Mouse (Mus musculus) kidney, postnatal 14 days (tissue): ENCODE measurements around the gene Gm49336.

Experiments used
- DNase-seq: peaks from one replicate; pipeline ENCODE4 v3.0.0; 2022; ENCODE audit warnings: mixed read lengths

Gm49336 gene

DNA sequence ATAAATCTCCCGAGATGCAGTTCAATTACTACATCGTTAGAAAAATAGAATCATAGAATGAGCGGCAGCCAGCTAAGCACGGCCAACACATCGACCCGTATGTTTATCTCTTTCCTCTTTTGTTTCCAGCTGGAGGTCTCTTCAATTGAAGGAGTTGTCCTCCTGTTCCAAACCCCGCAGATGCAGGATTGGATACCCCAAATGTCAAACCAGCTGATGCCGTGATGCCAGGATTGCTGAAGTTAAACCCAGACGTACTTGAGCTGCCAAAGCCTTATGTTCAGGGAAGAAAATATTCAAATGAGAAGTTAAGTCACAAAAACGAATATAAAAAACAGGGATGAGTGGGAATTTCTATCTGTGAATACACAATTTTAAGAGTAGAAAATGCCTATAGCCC is 31.4 kb downstream of the Gm49336 start:
- no peak for DNase-seq

DNA sequence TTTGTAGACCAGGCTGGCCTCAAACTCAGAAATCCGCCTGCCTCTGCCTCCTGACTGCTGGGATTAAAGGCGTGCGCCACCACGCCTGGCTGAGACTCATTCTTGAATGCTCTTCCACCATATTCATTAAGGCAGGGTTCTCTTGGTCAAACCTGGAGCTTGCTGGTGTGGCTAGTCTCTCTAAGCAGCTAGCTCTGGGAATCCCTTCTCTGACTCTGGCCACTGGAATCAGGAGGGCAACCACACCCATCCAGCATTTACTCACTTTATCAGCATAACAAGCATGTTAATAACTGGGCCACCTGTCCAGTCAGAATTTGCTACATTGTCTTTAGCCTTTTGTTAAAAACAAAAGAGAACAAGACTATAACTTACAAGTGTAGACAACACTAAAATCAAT is 33.7 kb downstream of the Gm49336 start:
- no peak for DNase-seq

GRCm38 (mm10) chr14:60216125-60216524 is 35.2 kb downstream of the Gm49336 start:
- DNase-seq, result no peak

DNA sequence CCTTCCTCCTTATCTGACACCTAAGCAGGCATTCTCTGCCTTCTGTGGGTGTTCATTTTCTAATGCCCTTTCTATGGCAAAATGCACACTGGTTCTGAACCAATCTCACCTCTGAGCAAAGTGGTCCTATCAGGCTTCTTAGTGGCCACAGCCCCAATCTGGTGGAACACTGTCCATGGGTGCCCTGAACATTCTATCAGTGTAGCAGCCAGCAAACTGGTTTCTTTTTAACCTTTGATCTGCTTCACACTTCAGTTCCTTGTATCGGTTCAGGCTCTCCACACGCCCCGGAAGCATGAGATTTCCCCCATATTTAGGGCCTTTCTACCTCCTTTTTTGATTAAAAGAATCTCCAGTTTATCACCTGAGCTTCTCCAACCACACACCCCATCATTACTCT is 36.3 kb downstream of the Gm49336 start:
- no peak for DNase-seq

DNA sequence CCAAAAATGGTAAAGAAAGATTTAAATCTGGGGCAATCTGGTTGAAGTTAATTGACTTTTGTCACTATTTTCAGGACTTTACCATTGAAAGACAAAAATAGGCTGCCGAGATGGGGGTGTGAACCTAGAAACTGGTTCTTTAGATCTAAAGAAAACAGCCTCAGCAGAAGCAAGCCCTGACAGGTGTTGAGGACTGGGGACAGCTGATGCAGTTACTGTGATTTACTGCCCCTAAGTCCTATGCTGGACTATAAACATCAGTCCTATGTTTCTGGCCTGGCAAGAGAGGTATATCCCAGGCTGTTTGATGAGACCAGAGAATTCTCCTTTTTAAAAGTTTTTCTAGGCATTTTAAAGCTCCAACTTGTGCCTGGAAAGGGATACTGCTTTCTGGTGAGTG is 37.3 kb downstream of the Gm49336 start:
- DNase-seq, result no peak

GRCm38 (mm10) chr14:60209166-60209565 is 42.1 kb downstream of the Gm49336 start:
- DNase-seq, result no peak

DNA sequence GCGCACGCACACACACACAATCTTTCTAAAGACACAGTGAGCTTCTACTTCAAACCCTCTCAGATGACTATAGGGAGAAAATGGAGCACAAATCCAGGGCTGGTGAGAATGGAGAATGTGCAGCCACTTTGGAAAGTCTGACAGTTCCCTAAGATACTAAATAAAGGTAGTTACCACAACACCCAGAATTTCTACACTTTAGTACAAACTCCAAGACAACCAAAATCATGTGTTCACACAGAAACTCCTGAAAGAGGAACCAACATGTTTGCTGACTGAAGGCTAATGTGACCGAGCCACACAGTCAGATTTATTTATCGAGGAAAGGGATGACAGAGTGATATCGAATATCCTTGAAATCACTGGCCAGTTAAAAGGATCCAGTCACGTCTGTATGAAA is 46.3 kb downstream of the Gm49336 start:
- DNase-seq, result no peak

GRCm38 (mm10) chr14:60196884-60197283 is 54.4 kb downstream of the Gm49336 start, which contains the start of gene Atp8a2:
TSS of gene Atp8a2 (minus strand) at chr14:60197179.
- DNase-seq, result no peak

DNA sequence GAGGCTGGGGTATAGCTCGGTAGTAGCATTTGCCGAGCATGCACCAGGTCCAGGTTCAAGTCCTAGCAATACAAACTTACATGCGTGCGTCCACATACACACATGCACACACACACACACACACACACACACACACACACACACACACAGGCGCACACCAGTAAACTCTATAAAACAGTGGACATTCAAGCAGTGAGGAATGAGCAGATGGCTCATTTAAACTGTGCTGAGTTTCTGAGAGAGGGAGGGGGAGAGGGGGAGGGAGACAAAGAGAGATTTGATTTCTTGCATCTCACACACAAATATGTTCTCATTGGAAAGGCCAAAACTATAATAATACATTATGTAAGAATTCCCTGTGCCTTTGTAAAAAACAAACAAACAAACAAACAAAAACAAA is 55.3 kb downstream of the Gm49336 start:
- no peak for DNase-seq

DNA sequence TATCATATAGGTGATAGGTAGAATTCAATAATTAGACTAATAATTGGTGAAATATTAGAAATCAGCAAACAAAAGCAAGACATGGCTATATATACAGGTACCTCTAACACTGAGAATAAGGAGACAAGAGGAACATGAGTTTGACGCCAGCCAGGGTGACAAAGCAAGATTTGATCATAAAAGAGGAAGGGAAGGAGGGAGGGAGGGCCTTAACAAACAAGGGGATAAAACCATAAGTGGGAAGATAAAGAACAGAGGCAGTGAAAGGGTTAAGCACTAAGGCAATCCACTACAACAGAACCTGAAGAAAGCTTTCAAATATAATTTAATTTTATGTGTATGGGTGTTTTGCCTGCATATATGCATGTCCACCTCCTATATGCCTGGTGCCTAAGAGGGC is 56.7 kb downstream of the Gm49336 start:
- no peak for DNase-seq

- no peak for DNase-seq
These were observed 61.5 kb downstream of the Gm49336 start for GRCm38 (mm10) chr14:60189771-60190170.

GRCm38 (mm10) chr14:60188201-60188825 is 63.0 kb downstream of the Gm49336 start:
- no peak for DNase-seq

DNA sequence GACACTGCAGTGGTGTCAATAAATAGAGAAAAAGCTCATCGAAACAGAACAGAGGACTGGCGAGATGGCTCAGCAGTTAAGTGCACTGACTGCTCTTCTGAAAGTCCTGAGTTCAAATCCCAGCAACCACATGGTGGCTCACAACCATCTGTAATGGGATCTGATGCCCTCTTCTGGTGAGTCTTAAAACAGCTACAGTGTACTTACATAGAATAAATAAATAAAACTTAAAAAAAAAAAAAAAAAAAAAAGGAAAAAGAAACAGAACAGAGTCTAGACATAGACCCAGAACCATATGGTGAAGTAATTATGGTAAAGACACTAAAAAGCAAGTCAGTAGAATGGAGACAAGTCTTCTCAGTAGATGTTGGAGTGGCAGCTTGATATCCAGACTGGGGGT is 70.0 kb downstream of the Gm49336 start:
- DNase-seq, result no peak

DNA sequence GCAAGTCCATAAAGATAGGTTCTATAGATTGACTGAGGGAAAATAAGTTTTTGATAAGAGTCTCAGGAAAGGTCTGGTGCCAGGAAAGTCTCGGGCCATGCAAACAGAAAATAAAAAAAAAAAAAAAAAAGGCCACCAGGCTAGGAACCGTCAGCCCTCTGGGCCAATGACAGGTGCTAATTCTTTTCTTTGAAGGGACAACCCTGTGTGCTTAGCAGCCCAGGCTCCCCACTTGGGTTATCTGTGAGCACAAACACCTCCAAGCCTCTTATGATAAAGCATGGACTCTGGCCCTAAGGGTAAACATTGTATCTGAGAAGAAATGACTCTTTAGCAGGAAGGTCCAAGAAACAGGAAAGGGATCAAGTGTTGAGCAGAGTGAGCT is 72.7 kb downstream of the Gm49336 start:
- no peak for DNase-seq

DNA sequence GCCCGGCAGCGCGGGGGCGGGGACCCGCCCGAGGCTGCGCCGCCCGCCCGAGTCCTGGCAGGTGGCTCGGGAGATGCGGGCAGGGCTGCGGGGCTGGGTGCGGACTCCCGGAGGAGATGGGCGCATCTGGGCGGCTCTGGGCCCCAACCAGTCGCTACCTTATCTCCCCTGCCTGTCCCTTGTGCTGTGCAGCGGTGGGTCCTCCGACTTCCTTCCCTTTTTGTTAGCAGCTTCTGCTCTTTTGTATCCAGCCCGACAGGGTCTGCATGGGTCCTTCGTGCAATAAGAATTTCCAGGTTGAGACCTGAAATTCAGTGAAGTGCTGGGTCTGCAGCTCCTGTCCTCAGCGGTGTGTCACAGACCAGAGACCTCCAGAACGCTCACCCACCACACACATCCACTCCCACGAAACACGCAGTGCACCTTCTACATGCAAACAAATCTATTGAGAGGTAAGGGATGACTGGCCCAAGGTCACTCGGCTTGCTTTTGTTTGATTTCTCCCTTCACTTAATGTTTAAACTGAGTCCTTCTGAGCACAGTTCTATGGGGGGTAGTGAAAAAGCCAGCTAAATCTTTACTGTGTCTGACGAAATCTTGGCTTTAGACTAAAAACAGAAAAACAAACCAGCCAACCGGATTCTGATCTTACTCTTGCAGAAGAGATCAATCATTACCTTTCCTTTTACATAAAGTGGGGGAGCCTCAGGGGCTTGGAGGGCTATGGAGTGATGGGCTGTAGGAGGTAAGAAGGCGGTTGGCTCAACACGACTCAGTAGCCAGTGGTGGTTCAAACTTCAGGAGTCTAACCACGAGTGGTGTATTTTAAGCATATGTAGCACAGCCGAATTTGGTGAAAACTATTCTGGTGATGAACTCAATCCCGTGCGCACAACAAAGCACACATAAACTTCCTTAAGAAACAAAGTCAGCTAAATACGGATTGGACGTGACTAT is 73.4 kb downstream of the Gm49336 start:
- no peak for DNase-seq

DNA sequence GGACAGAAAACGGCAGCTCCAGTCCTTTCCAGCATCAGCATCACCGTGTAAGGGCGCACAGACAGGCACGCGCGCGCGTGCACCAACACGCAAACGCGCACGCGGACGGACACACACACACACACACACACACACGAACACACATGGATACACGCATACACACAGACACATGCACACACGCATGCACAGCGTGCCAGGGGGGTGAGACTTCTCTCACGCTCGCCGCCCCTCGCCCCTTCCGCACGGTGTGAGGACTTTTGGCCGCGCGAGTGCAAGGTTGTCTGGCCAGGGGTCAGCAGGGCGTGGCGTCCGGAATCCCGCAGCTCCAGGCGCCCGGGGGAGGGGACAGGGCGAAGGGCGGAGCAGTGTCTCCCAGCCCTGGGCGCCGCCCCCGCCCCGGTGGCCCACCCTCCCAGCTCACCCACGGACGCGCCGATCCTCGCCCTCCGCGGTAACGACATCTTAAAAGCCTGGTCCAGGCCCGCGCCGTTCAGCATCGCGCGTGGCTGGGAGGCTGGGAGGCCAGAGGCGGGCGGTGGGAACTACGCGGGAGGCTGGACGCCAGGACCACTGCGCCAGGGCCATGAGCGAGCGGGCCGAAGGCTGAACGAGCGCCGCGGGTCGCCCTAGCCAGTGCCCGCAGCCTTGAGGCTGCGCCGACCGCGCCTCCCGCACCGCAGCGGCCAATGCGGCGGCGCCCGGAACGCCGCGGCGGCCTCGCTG is 74.3 kb downstream of the Gm49336 start:
- DNase-seq, result peak; percentile 59

DNA sequence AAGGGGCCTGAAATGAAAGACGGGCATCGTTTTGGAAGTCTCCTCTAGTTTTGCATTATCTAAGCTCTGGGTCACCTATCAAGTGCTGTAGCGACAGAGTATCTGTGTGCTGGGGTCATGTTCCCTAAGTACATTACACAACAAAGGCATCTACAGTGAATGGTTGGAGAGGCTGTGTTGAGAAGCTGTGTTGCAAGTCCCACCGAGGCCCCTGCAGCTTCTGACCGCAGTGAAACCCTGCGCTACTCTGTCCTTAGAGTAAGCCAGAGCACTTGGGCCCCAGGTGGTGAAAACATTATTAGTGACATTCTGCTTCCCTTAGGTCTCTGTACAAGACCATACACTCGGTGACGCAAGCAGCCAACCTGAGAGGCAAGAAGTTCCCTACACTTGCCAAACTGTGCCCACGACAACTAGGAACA is 74.8 kb downstream of the Gm49336 start:
- DNase-seq, result no peak

DNA sequence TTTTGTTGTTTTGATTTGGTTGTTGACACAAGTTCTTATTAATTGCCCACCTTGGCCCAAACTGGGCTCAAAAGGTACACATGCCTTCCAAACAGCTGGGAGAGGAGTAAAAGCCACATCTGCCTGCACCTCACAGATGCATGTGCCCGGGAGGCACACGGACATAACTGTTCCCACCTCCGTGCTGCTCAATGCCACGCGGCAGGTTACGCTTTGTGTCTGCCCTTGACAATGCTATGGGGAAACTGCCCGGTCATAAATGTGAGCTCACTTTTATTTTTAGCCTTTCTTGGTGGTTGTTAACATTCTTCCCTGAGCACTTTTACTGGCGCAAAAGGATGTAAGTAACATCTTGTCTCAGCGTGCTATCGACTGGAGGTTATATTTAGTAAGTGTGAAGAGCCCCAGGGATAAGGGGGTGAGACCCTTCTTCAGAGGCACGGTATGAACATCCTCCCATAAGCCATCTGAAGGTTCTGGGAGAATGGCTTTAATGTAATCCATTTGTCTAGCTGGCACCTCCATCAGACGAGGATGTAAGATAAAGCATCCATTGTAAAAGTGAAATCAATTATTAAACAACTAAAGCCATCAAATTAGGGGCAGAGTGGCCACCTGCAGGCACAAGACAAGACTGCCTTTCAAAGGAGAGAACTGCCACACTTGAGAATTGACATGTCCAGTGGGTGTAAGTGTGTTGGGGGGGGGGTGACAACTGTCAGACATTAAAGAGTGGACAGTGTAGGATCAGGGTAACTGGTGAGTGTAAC is 78.8 kb downstream of the Gm49336 start:
- no peak for DNase-seq

GRCm38 (mm10) chr14:60170845-60171610 is 80.3 kb downstream of the Gm49336 start:
- peak; percentile 9 for DNase-seq

DNA sequence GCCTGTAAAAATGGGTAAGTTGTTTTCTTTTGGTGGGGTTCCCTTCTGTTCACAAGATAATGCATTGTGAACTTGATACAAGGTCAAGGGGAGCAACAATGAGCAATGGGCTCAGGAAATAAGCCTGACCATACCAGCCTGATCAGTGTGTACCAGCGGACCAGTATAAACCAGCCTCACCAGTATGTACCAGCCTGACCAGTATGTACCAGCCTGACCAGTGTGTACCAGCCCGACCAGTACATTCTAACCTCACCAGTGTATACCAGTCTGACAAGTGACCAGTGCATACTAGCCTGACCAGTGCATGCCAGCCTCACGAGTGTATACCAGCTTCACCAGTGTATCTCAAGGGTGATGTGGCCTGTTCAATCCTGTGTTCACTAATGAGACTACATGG is 87.9 kb downstream of the Gm49336 start:
- no peak for DNase-seq
